Mouse (Mus musculus) heart, adult 9 months (tissue): ENCODE data around the gene Hdac1.
A peak's percentile ranks its signal among the peaks of the same experiment; 100 is the strongest.

Experiments used
- DNase-seq, 2 experiments: peaks; one replicate each; pipeline ENCODE4 v3.0.0; 2022; ENCODE audit warnings: low spot score in 2 of 2

Hdac1 gene

DNA sequence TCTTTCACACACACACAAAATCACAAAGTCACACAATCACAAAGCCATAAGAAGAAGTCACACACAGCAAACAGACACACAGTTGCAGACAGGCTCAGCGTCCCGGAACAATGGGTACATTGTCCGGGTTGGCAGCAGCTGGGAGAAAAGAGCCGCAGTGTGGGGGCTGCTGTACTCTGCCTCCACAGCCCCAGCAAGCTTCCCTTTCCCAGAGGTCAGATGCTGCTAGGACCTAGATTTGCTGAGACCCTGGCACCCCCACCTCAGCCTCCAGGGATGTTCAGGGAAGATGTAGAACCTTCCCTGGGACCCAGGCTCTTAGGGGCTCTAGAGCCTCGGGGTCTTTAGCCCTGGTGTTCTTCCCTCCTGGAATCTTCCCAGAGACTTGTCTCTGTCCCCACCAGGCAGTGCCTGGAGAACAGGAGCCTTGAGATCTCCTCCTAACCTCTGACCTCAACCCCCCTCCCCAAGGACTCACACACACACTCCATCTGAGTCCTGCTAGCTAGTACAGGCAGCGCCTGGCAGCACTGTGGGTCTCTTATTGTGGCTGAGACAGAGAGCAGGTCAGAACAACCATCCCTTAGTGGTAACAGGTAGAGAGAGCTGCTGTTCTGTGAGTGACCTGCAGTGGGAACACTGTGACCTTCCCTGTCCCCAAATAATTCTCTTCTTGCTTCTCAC is 31.0 kb downstream of the Hdac1 start:
- no peak for DNase-seq

- DNase-seq, result no peak
Measured at GRCm38 (mm10) chr4:129510723-129511412, 31.6 kb downstream of the Hdac1 start.

GRCm38 (mm10) chr4:129509650-129510049 is 32.9 kb downstream of the Hdac1 start:
- no peak for DNase-seq

- no peak for DNase-seq
Measured at GRCm38 (mm10) chr4:129508834-129509600, 33.5 kb downstream of the Hdac1 start.

GRCm38 (mm10) chr4:129508237-129508515 is 34.3 kb downstream of the Hdac1 start:
- DNase-seq, result no peak

GRCm38 (mm10) chr4:129507434-129508236 is 34.9 kb downstream of the Hdac1 start:
- DNase-seq, result no peak

GRCm38 (mm10) chr4:129505511-129505910 is 37.0 kb downstream of the Hdac1 start:
- no peak for DNase-seq

DNA sequence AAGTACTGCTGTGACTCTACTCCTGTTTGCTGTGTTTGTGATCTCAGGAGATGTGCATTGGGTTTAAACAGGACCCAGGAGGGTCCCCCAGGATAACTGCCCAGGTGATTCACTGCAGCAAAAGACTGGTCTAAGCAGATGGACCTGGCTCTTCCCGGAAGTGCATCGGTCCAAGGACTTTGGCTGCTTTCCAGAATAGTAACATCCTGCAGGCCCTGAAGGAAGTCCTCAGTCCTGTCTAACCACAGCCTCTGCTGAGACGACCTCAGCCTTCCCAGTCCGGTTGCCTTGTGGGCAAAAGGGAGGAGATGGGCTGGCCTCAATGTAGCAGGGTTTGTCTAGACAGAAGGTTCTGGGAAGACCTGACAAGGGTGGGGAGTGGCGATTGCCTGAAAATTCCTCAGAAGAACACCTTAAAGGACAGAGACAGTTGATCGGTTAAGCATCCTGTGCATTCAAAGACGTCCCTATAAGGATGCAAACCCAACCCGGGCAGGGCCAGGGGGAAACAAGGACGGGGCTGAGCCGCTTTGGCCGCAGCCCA is 39.5 kb downstream of the Hdac1 start:
- DNase-seq, result no peak

DNA sequence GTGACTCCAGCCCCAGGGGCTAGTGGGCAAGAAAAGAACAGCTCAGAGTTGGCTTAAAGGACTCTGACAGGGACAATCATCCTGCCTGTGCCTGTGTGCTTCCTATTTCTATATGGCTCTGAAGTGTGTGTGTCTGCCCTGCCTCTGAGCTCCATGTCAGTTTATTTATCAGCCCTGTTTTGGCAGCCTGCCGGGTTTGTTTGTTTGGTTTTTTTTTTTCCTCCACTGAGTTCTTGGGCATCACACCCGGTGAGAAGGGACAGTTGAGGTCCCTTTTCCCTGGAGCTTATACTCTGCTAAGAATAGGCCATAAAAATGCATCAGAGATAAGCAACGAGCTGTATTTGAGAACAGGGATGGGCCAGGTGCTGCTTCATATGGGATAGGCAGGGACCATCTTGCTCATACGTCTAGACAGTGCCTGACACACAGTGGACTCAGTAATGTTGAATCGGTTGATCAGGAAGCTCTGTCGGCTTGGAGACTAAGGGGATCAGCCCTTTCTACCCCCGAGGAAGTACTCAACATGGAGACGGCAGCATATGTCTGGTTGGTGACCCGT is 40.1 kb downstream of the Hdac1 start:
- no peak for DNase-seq

- DNase-seq, result peak; percentile 89
Measured at GRCm38 (mm10) chr4:129500607-129501566, 41.6 kb downstream of the Hdac1 start.

DNA sequence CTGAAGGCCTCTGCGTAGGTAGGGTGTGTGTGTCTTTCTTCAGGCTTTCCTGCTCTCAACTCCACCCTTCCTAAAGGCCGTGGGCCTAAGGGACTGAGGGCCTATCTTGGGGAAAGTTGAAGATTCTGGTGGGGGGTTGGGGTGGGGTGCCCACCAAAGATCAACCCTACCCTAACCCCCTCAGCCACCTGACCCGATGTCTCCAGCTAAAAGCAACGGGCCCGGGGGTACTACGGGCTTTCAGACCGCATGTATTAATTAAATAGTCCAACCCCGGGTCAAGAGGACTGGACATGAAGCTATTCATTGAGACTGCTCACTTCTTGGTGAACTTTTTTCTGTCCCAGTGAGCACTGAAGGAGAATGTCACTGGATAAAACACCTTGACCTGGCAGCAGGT is 42.5 kb downstream of the Hdac1 start:
- no peak for DNase-seq

GRCm38 (mm10) chr4:129498941-129499340 is 43.6 kb downstream of the Hdac1 start:
- DNase-seq, result no peak

- DNase-seq, result peak; percentile 53 to 72
Measured at GRCm38 (mm10) chr4:129496631-129497030, 45.9 kb downstream of the Hdac1 start.

GRCm38 (mm10) chr4:129495672-129496562 is 46.6 kb downstream of the Hdac1 start:
- peak in 1 of 2 experiments; percentile 35 for DNase-seq

- no peak for DNase-seq
Measured at GRCm38 (mm10) chr4:129494681-129495080, 47.8 kb downstream of the Hdac1 start.

- no peak for DNase-seq
Measured at GRCm38 (mm10) chr4:129490972-129491880, 51.3 kb downstream of the Hdac1 start, which contains the start of the genes Tssk3 and Fam229a. Gene Tssk3, minus strand, starts transcription at chr4:129491022. Gene Fam229a, plus strand, starts transcription at chr4:129491190.

GRCm38 (mm10) chr4:129481090-129481489 is 61.4 kb downstream of the Hdac1 start:
- no peak for DNase-seq

DNA sequence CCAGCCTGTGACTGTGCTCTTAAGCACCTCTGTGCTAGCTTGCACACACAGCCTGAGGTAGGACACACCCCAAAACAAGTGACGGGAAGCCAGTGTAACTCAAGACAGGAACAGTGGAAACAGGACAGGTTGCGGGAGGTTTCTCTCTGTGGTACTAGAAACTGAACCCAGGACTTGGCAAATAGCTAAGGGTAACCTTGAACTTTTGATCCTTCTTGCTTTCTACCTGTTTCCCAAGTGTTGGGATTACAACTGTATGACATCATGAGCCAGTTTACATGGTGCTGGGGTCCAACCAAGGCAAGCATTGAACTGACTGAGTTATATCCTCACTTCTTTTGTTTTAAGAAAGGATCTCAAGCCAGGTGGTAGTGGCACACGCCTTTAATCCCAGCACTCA is 62.6 kb downstream of the Hdac1 start:
- DNase-seq, result no peak
